Mouse (Mus musculus): ENCODE measurements around the gene Nt5c. TPM values are rescaled to one million over a fixed set of nuclear protein-coding genes. Genes with fewer than 3 reads are reported as not detected.
"Not testable (repeated sequence)": the region's sequence is repeated elsewhere in the genome, so short reads cannot be mapped to it uniquely, and the experiment has no call there.

Gene Nt5c
- total RNA-seq (2021) = 10 to 100 TPM; 15.2 to 17.3 TPM
- long read RNA-seq, experiment 1, transcript Nt5c-201 (5 exons, 858 nt) = major isoform, 10 of 12 reads
- long read RNA-seq, experiment 1, partial matches to known transcripts = 0 of 12 reads
- long read RNA-seq, experiment 1, other reads (novel, unspliced or antisense) = 2 of 12 reads
- long read RNA-seq, experiment 2, transcript Nt5c-201 (5 exons, 858 nt) = major isoform, 6 of 10 reads
- long read RNA-seq, experiment 2, partial matches to known transcripts = 1 of 10 reads
- long read RNA-seq, experiment 2, other reads (novel, unspliced or antisense) = 1 of 10 reads

GRCm38 (mm10) chr11:115491356-115492083 is at the start of gene Nt5c:
Gene Nt5c (minus strand): TSS chr11:115491862.
- intact Hi-C loops (cut with DNase I) = loop anchor here (5.0 kb wide), 1 partner anchor 331 kb away; the partner anchor contains the start of gene Llgl2

GRCm38 (mm10) chr11:115538045-115538444 is 46.4 kb upstream of the Nt5c start:
- no peak for DNase-seq
- intact Hi-C loops (cut with DNase I) = loop anchor here (5.0 kb wide), 1 partner anchor 116 kb away; the partner anchor contains the start of gene Kctd2

More at GRCm38 (mm10) chr11:115491356-115492083, at the start of gene Nt5c:
- peak; percentile 77 to 80 for DNase-seq

- DNase-seq = no peak
- intact Hi-C loops (cut with DNase I) = loop anchor here (1.0 to 5.0 kb wide), 3 partner anchors 23 to 115 kb away; partner anchors contain the start of genes Jpt1 and Kctd2
Measured at GRCm38 (mm10) chr11:115536856-115537568, 45.4 kb upstream of the Nt5c start.

GRCm38 (mm10) chr11:115536038-115536681 is 44.5 kb upstream of the Nt5c start, which contains the start of gene Sumo2:
Gene Sumo2 (minus strand): TSS chr11:115536276.
- DNase-seq = peak; percentile 100
- intact Hi-C loops (cut with DNase I) = loop anchor here (1.0 to 5.0 kb wide), 3 partner anchors 22 to 114 kb away; partner anchors contain the start of genes Jpt1 and Kctd2

GRCm38 (mm10) chr11:115535401-115536037 is 43.9 kb upstream of the Nt5c start:
- intact Hi-C loops (cut with DNase I) = loop anchor here (1.0 to 5.0 kb wide), 3 partner anchors 21 to 113 kb away; partner anchors contain the start of genes Jpt1 and Kctd2
- peak; percentile 77 to 83 for DNase-seq

GRCm38 (mm10) chr11:115534759-115535371 is 43.2 kb upstream of the Nt5c start:
- DNase-seq = no peak
- intact Hi-C loops (cut with DNase I) = loop anchor here (5.0 kb wide), 1 partner anchor 113 kb away; the partner anchor contains the start of gene Kctd2

GRCm38 (mm10) chr11:115526446-115526845 is 34.8 kb upstream of the Nt5c start:
- DNase-seq; intact Hi-C loops (cut with DNase I): not testable (repeated sequence)

- intact Hi-C loops (cut with DNase I) = no loop called here
Measured at GRCm38 (mm10) chr11:115522703-115523102, 31.0 kb upstream of the Nt5c start.

GRCm38 (mm10) chr11:115522238-115522637 is 30.6 kb upstream of the Nt5c start:
- intact Hi-C loops (cut with DNase I) = no loop called here

More at GRCm38 (mm10) chr11:115522703-115523102, 31.0 kb upstream of the Nt5c start:
- no peak for DNase-seq

GRCm38 (mm10) chr11:115521080-115521479 is 29.4 kb upstream of the Nt5c start:
- intact Hi-C loops (cut with DNase I) = no loop called here

More at GRCm38 (mm10) chr11:115522238-115522637, 30.6 kb upstream of the Nt5c start:
- DNase-seq = no peak

GRCm38 (mm10) chr11:115520218-115520617 is 28.6 kb upstream of the Nt5c start:
- DNase-seq = no peak
- intact Hi-C loops (cut with DNase I) = no loop called here

More at GRCm38 (mm10) chr11:115521080-115521479, 29.4 kb upstream of the Nt5c start:
- DNase-seq = no peak

- intact Hi-C loops (cut with DNase I) = no loop called here
- DNase-seq = no peak
Measured at GRCm38 (mm10) chr11:115519581-115519980, 27.9 kb upstream of the Nt5c start.

- intact Hi-C loops (cut with DNase I) = no loop called here
Measured at GRCm38 (mm10) chr11:115518693-115519092, 27.0 kb upstream of the Nt5c start.

GRCm38 (mm10) chr11:115516942-115517341 is 25.3 kb upstream of the Nt5c start:
- DNase-seq = no peak
- intact Hi-C loops (cut with DNase I) = no loop called here

More at GRCm38 (mm10) chr11:115518693-115519092, 27.0 kb upstream of the Nt5c start:
- no peak for DNase-seq

GRCm38 (mm10) chr11:115515021-115515420 is 23.4 kb upstream of the Nt5c start:
- no peak for DNase-seq
- intact Hi-C loops (cut with DNase I) = no loop called here

GRCm38 (mm10) chr11:115514238-115514663 is 22.6 kb upstream of the Nt5c start, which contains the start of gene Jpt1:
Gene Jpt1 (minus strand): TSS chr11:115514387.
- intact Hi-C loops (cut with DNase I) = loop anchor here (1.0 kb wide), 1 partner anchor 22 kb away; the partner anchor contains the start of gene Sumo2
- DNase-seq = peak; percentile 95 to 97

GRCm38 (mm10) chr11:115513271-115514237 is 21.9 kb upstream of the Nt5c start:
- DNase-seq = peak; percentile 45 to 54
- intact Hi-C loops (cut with DNase I) = loop anchor here (1.0 kb wide), 1 partner anchor 23 kb away; the partner anchor contains the start of gene Sumo2
